Comparison of ENCODE assay signal across 20 mouse cellular contexts in genomic region chr2:172292525-172293405, GRCm38 (mm10). TPM values are rescaled to one million over a fixed set of nuclear protein-coding genes. Genes with fewer than 3 reads are reported as not detected.
DNase-seq lines count a peak whose midpoint lies in the region; ATAC-seq lines count a peak whose summit lies in the region.
"Had no signal": no experiment of that assay in that cellular context is flagged by ENCODE, and none has a peak within 500 bp of the region (broad histone marks: within the 10 kb centered on the region; RNA-seq: fewer than 3 reads in every experiment).

No protein-coding gene starts in this region.

- H3K27ac ChIP-seq in neural tube, embryonic 13.5 days (replicated peaks): peak overlapping the region; percentile 70
- H3K27ac ChIP-seq in hindbrain, embryonic 10.5 days: peak overlapping the region; percentile 40; the same call in 1 of the 2 replicates
- H3K27ac ChIP-seq in midbrain, embryonic 13.5 days: peak overlapping the region; percentile 77
- H3K27ac ChIP-seq: neural tube, embryonic 12.5 days had no signal

- no peaks in the 10 kb centered on the region for H3K9me3 ChIP-seq in neural tube, embryonic 13.5 days
- H3K9me3 ChIP-seq in hindbrain, embryonic 10.5 days: no peaks in the 10 kb centered on the region
- no peaks in the 10 kb centered on the region for H3K9me3 ChIP-seq in midbrain, embryonic 13.5 days
- H3K9me3 ChIP-seq: megakaryocyte, embryonic 14.5 days; neural tube, embryonic 12.5 days had no signal

- no peak for DNase-seq in neural tube, embryonic 10.5 days (ENCODE audit: extremely low spot score, low spot score)
- DNase-seq in hindbrain, embryonic 10.5 days (ENCODE audit: low spot score): no peak
- no peak for DNase-seq in yolk sac, embryonic 10.5 days (ENCODE audit: low spot score)
- no peak for DNase-seq in gastrocnemius, postnatal 4 days (ENCODE audit: low spot score in 2 of 2)
- DNase-seq in heart, postnatal 14 days: no peak
- DNase-seq: cerebellum, postnatal 14 days; kidney, adult 8-10 months; layer of hippocampus, adult 9-11 months; lung, embryonic 14.5 days; thymus, postnatal 25 days had no signal

- no peak overlapping the region for H3K4me3 ChIP-seq in neural tube, embryonic 13.5 days
- no peak overlapping the region for H3K4me3 ChIP-seq in hindbrain, embryonic 10.5 days
- H3K4me3 ChIP-seq in midbrain, embryonic 13.5 days (replicated peaks): no peak overlapping the region
- H3K4me3 ChIP-seq: megakaryocyte, embryonic 14.5 days; neural tube, embryonic 12.5 days had no signal

- no peak for ATAC-seq in neural tube, embryonic 13.5 days (ENCODE audit: low read depth)
- ATAC-seq in midbrain, embryonic 13.5 days: peak; percentile 47; the same call in 1 of the 2 replicates
- ATAC-seq: Patski had no signal

- WGBS in neural tube, embryonic 13.5 days: 62% methylated on average over 14 of the region's 14 CpGs
- 69% methylated on average over 14 of the region's 14 CpGs for WGBS in hindbrain, embryonic 10.5 days
- 41% methylated on average over 14 of the region's 14 CpGs for WGBS in midbrain, embryonic 13.5 days

- intact Hi-C loops in heart, postnatal 14 days (cut with DNase I): no loop called here

- H3K9ac ChIP-seq in neural tube, embryonic 13.5 days: no peak overlapping the region
- H3K9ac ChIP-seq in midbrain, embryonic 13.5 days (replicated peaks): no peak overlapping the region
- H3K9ac ChIP-seq: lung, embryonic 14.5 days; neural tube, embryonic 12.5 days had no signal

- no peaks in the 10 kb centered on the region for H3K36me3 ChIP-seq in neural tube, embryonic 13.5 days
- no peaks in the 10 kb centered on the region for H3K36me3 ChIP-seq in hindbrain, embryonic 10.5 days
- no peaks in the 10 kb centered on the region for H3K36me3 ChIP-seq in midbrain, embryonic 13.5 days
- H3K36me3 ChIP-seq: neural tube, embryonic 12.5 days had no signal

- peaks cover 8% of the 10 kb centered on the region for H3K4me1 ChIP-seq in neural tube, embryonic 13.5 days (replicated peaks)
- H3K4me1 ChIP-seq in hindbrain, embryonic 10.5 days (replicated peaks): peaks cover 21% of the 10 kb centered on the region
- peaks cover 18% of the 10 kb centered on the region for H3K4me1 ChIP-seq in midbrain, embryonic 13.5 days (replicated peaks)
- H3K4me1 ChIP-seq: megakaryocyte, embryonic 14.5 days; neural tube, embryonic 12.5 days had no signal

- no peak overlapping the region for H3K4me2 ChIP-seq in neural tube, embryonic 13.5 days
- H3K4me2 ChIP-seq in midbrain, embryonic 13.5 days (replicated peaks): no peak overlapping the region
- H3K4me2 ChIP-seq: lung, embryonic 14.5 days; neural tube, embryonic 12.5 days had no signal

- no peaks in the 10 kb centered on the region for H3K27me3 ChIP-seq in neural tube, embryonic 13.5 days
- peaks cover 12% of the 10 kb centered on the region; the same call in 1 of the 2 replicates for H3K27me3 ChIP-seq in hindbrain, embryonic 10.5 days (ENCODE audit: insufficient read depth, poor library complexity, severe bottlenecking)
- peaks cover 12% of the 10 kb centered on the region for H3K27me3 ChIP-seq in midbrain, embryonic 13.5 days
- H3K27me3 ChIP-seq: megakaryocyte, embryonic 14.5 days; neural tube, embryonic 12.5 days; Patski had no signal

RNA-seq across cellular contexts. Expression of gene Mc3r, which starts 44.5 kb away (rescaled TPM):
- 0.21 TPM in 1 of 2 replicates, not detected in the other for polyA plus RNA-seq in neural tube, embryonic 13.5 days (2015; fragmentation: Nextera tagmentation; extraction: Ambion mirVana)
- polyA plus RNA-seq in hindbrain, embryonic 10.5 days (2016; fragmentation: Nextera tagmentation; extraction: Ambion mirVana): not detected in 2 replicates
- polyA plus RNA-seq in midbrain, embryonic 13.5 days (2015; fragmentation: Nextera tagmentation; extraction: Ambion mirVana): 0.22 and 0.23 TPM in 2 replicates
- total RNA-seq in gastrocnemius, postnatal 4 days (2021): not detected
- not detected for total RNA-seq in heart, postnatal 14 days (2021)
- total RNA-seq: adrenal gland, adult 18-20 months had no signal
- polyA plus RNA-seq: embryonic facial prominence, embryonic 11.5 days; gonadal fat pad, adult 2 months; heart, embryonic 16.5 days; limb, embryonic 11.5 days; lung, embryonic 14.5 days; neural tube, embryonic 12.5 days; Patski had no signal

RNA-seq across cellular contexts. Expression of gene Fam210b, which starts 52.6 kb away (rescaled TPM):
- 29.9 and 33.0 TPM in 2 replicates for polyA plus RNA-seq in neural tube, embryonic 13.5 days (2015; fragmentation: Nextera tagmentation; extraction: Ambion mirVana)
- polyA plus RNA-seq in hindbrain, embryonic 10.5 days (2016; fragmentation: Nextera tagmentation; extraction: Ambion mirVana): 32.6 and 34.0 TPM in 2 replicates
- polyA plus RNA-seq in midbrain, embryonic 13.5 days (2015; fragmentation: Nextera tagmentation; extraction: Ambion mirVana): 24.4 and 30.2 TPM in 2 replicates
- 1 to 10 TPM; 4.3 to 4.6 TPM for total RNA-seq in gastrocnemius, postnatal 4 days (2021)
- 1 to 10 TPM; 6.9 to 7.0 TPM for total RNA-seq in heart, postnatal 14 days (2021)
